In the genomic region with DNA sequence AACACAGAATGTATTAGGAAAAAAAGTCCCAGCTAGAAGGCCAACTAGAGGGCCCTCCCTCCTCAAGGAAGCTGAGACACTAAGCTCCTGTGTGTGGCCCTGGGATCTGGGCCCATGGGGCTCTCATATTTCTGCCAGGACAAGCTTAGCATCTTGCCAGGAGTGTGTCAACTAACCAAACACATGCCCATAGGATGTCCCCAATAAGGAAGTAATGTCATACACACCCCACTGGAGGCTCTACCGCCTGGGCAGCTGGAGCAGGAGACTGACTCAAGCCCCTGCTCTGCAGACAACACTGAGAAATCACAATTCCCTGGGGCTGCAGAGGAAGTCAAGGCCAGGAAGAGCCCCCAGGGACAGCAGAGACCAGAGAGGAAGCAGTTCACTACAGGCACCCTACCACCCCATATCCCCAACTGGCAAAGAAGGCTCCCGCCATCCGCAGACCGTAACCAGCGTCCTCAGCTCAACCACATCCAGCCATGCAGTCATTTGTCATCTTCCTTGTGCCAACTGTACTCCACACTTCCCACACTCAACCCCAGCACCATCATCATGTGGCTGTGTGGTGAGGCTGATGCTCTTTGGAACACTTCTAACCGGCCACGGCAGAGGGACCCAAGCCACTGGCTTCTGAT, we compare ENCODE assay signal across 8 mouse cellular contexts. TPM values are rescaled to one million over a fixed set of nuclear protein-coding genes. Genes with fewer than 3 reads are reported as not detected.
DNase-seq lines count a peak whose midpoint lies in the region; ATAC-seq lines count a peak whose summit lies in the region.

No protein-coding gene starts in this region.

- ATAC-seq in intestine, embryonic 16.5 days = no peak
- ATAC-seq in intestine, embryonic 15.5 days = no peak
- no peak for ATAC-seq in liver, embryonic 16.5 days (ENCODE audit: low read depth)

- H3K27me3 ChIP-seq in intestine, embryonic 16.5 days (replicated peaks; ENCODE audit: control insufficient read depth, insufficient read depth, low read length) = no peaks in the 10 kb centered on the region
- no peaks in the 10 kb centered on the region for H3K27me3 ChIP-seq in intestine, embryonic 15.5 days (replicated peaks)
- no peaks in the 10 kb centered on the region for H3K27me3 ChIP-seq in liver, embryonic 16.5 days (ENCODE audit: control insufficient read depth, insufficient read depth, low read depth, low read length)

- H3K9me3 ChIP-seq in intestine, embryonic 16.5 days (ENCODE audit: control insufficient read depth, low read length) = no peaks in the 10 kb centered on the region
- no peaks in the 10 kb centered on the region for H3K9me3 ChIP-seq in intestine, embryonic 15.5 days
- H3K9me3 ChIP-seq in liver, embryonic 16.5 days (replicated peaks; ENCODE audit: control insufficient read depth, low read length) = no peaks in the 10 kb centered on the region

- peaks cover 8% of the 10 kb centered on the region for H3K4me1 ChIP-seq in intestine, embryonic 16.5 days (ENCODE audit: control insufficient read depth, insufficient read depth, low read length)
- H3K4me1 ChIP-seq in intestine, embryonic 15.5 days (replicated peaks) = peaks cover 19% of the 10 kb centered on the region
- peaks cover 23% of the 10 kb centered on the region for H3K4me1 ChIP-seq in liver, embryonic 16.5 days (ENCODE audit: control insufficient read depth, low read depth, low read length)

- 0 out of 2 replicates have a peak overlapping the region, but pooled peaks have one; percentile 16 for H3K27ac ChIP-seq in intestine, embryonic 16.5 days (ENCODE audit: low read length)
- no peak overlapping the region for H3K27ac ChIP-seq in intestine, embryonic 15.5 days
- peak overlapping the region; percentile 13; the same call in 1 of the 2 replicates for H3K27ac ChIP-seq in liver, embryonic 16.5 days (ENCODE audit: low read length)

- H3K36me3 ChIP-seq in intestine, embryonic 16.5 days (ENCODE audit: control insufficient read depth, insufficient read depth, low read length) = no peaks in the 10 kb centered on the region
- no peaks in the 10 kb centered on the region for H3K36me3 ChIP-seq in intestine, embryonic 15.5 days
- H3K36me3 ChIP-seq in liver, embryonic 16.5 days (ENCODE audit: control insufficient read depth, insufficient read depth) = no peaks in the 10 kb centered on the region

- no peak overlapping the region for H3K4me2 ChIP-seq in intestine, embryonic 16.5 days (ENCODE audit: low read depth, low read length)
- no peak overlapping the region for H3K4me2 ChIP-seq in intestine, embryonic 15.5 days (replicated peaks)
- no peak overlapping the region for H3K4me2 ChIP-seq in liver, embryonic 16.5 days (ENCODE audit: low read depth, low read length)

- 89% methylated on average over 7 of the region's 7 CpGs for WGBS in intestine, embryonic 16.5 days
- WGBS in intestine, embryonic 15.5 days = 82% methylated on average over 7 of the region's 7 CpGs
- 65% methylated on average over 7 of the region's 7 CpGs for WGBS in liver, embryonic 16.5 days (ENCODE audit: insufficient replicate concordance)

- H3K9ac ChIP-seq in intestine, embryonic 16.5 days (ENCODE audit: low read depth, low read length) = no peak overlapping the region
- H3K9ac ChIP-seq in intestine, embryonic 15.5 days = no peak overlapping the region
- peak overlapping the region; percentile 13; the same call in 1 of the 2 replicates for H3K9ac ChIP-seq in liver, embryonic 16.5 days (ENCODE audit: low read depth, low read length)

- no peak overlapping the region for H3K4me3 ChIP-seq in intestine, embryonic 16.5 days (ENCODE audit: low read length)
- no peak overlapping the region for H3K4me3 ChIP-seq in intestine, embryonic 15.5 days (replicated peaks)
- no peak overlapping the region for H3K4me3 ChIP-seq in liver, embryonic 16.5 days (ENCODE audit: low read depth, low read length)

- DNase-seq in NIH3T3 (ENCODE audit: low read depth) = peak; percentile 18
- peak; percentile 63 to 82 for DNase-seq in gastrocnemius, adult 8-10 months (ENCODE audit: low spot score in 2 of 2)
- peak; percentile 44 to 55 for DNase-seq in thymus, postnatal 36 days
- DNase-seq in spleen, adult 18-20 months = no peak
- DNase-seq in retina, embryonic 14.5 days (ENCODE audit: low spot score) = no peak

RNA-seq across cellular contexts. Expression of a gene that starts 3.0 kb away (rescaled TPM):
- 7.9 and 8.5 TPM in 2 replicates for polyA plus RNA-seq in intestine, embryonic 16.5 days (2015; fragmentation: Nextera tagmentation; extraction: Ambion mirVana)
- 12.8 and 15.7 TPM in 2 replicates for polyA plus RNA-seq in intestine, embryonic 15.5 days (2015; fragmentation: Nextera tagmentation; extraction: Ambion mirVana)
- 10 to 100 TPM; 31.9 to 41.4 (median 34.4) TPM for total RNA-seq in gastrocnemius, adult 8-10 months (2022)
- 8.7 and 11.0 TPM in 2 replicates for polyA plus RNA-seq in liver, embryonic 16.5 days (2015; fragmentation: Nextera tagmentation; extraction: Ambion mirVana)

Comparison
In these comparisons a context has a peak if more than half of its experiments do, and no peak if none do; other contexts are left out.
1. DNase-seq: peak in NIH3T3 (single experiment), gastrocnemius, adult 8-10 months (2 of 2) and thymus, postnatal 36 days (2 of 2); none in spleen, adult 18-20 months (0 of 2) and retina, embryonic 14.5 days (single experiment).